Mouse (Mus musculus) forebrain, embryonic 11.5 days (tissue): ENCODE measurements at regions not wholly inside any gene's neighbourhood (a gene's known extent, or its start where the extent isn't known, plus 50 kb on each side); places are given as distances from the start of the nearest gene placed in this dataset.

Source experiments
- ATAC-seq: fragments of 200-750 bp; cut with Nextera tagmentation; replicated peaks from 2 replicates; pipeline ENCODE4 v1.8.0; 2017; ENCODE audit warnings: moderate TSS enrichment; ENCODE audit not compliant: low FRiP score
- DNase-seq: peaks from one replicate; pipeline ENCODE4 v3.0.0-alpha.2; 2017; ENCODE audit warnings: low spot score
- H3K27ac ChIP-seq: fragments of 300-500 bp; sonication (generic); 2 replicates; pipeline ENCODE4 v1.5.1; 2014; ENCODE audit warnings: low read depth, low read length
- H3K27me3 ChIP-seq: fragments of 300-500 bp; sonication (generic); 2 replicates; pipeline ENCODE4 v1.6.1; 2014; ENCODE audit warnings: mild to moderate bottlenecking, low read length, mixed read lengths; ENCODE audit not compliant: control insufficient read depth, insufficient read depth
- H3K36me3 ChIP-seq: fragments of 300-500 bp; sonication (generic); 2 replicates; pipeline ENCODE4 v1.6.1; 2014; ENCODE audit warnings: mild to moderate bottlenecking, low read length, moderate library complexity, mixed read lengths; ENCODE audit not compliant: control insufficient read depth, insufficient read depth
- H3K4me1 ChIP-seq: fragments of 300-500 bp; sonication (generic); replicated peaks from 2 replicates; pipeline ENCODE4 v1.6.1; 2014; ENCODE audit warnings: low read length, mixed read lengths; ENCODE audit not compliant: control insufficient read depth, insufficient read depth
- H3K4me2 ChIP-seq: fragments of 300-500 bp; sonication (generic); 2 replicates; pipeline ENCODE4 v1.6.1; 2014; ENCODE audit warnings: low read depth, mild to moderate bottlenecking, low read length, moderate library complexity, mixed read lengths; ENCODE audit not compliant: severe bottlenecking
- H3K4me3 ChIP-seq: fragments of 300-500 bp; sonication (generic); 2 replicates; pipeline ENCODE4 v1.5.1; 2014; ENCODE audit warnings: low read depth, low read length
- H3K9ac ChIP-seq: fragments of 300-500 bp; sonication (generic); 2 replicates; pipeline ENCODE4 v1.6.1; 2014; ENCODE audit warnings: low read length
- H3K9me3 ChIP-seq: fragments of 300-500 bp; sonication (generic); 2 replicates; pipeline ENCODE4 v1.6.1; 2016; ENCODE audit warnings: low read length, mixed read lengths; ENCODE audit not compliant: control insufficient read depth
- WGBS: fragments of 180-500 bp; shearing (Covaris S2); extraction: QIAGEN DNeasy Blood & Tissue Kit; methylation state at CpG from one replicate; pipeline ENCODE4 v1.1.7; 2014; 5-methylcytosine and 5-hydroxymethylcytosine counted together

GRCm38 (mm10) chr12:70615123-70615522, 162.2 kb downstream of the Tmx1 start:
- no peak for DNase-seq
- Histone ChIP-seq H3K36me3 (no peaks in the 10 kb centered on the region), H3K4me2 (no peak overlapping the region), H3K27ac (no peak overlapping the region), H3K4me3 (no peak overlapping the region), H3K27me3 (no peaks in the 10 kb centered on the region), H3K9ac (no peak overlapping the region), H3K9me3 (no peaks in the 10 kb centered on the region), H3K4me1 (no peaks in the 10 kb centered on the region)
- no peak for ATAC-seq
- WGBS, result 93% methylated on average over 9 of the region's 9 CpGs

DNA sequence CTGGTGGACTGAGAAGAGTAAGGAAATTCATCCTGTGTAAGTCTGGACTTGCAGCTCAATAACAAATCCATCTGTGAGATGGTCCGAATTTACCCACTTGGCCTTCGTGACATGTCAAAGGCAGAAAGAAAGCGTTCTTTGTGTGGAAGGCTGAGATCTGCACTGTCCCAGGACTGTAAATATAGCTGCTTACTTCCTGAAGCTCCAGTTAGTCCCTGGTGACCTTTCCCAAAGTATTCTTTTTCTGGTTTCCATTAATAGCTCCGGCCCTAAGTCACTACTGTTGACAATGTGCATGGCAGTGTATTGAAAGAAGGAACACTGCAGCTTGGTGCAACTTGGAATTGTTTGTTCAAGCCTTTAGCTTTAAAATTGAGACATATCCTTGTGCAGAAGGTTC, 163.2 kb downstream of the Tmx1 start:
- DNase-seq (no peak), ATAC-seq (no peak)
- Histone ChIP-seq H3K36me3 (no peaks in the 10 kb centered on the region), H3K27ac (no peak overlapping the region), H3K4me1 (no peaks in the 10 kb centered on the region), H3K4me2 (no peak overlapping the region), H3K9me3 (no peaks in the 10 kb centered on the region), H3K27me3 (no peaks in the 10 kb centered on the region), H3K9ac (no peak overlapping the region), H3K4me3 (no peak overlapping the region)
- 79% methylated on average over 4 of the region's 4 CpGs for WGBS

DNA sequence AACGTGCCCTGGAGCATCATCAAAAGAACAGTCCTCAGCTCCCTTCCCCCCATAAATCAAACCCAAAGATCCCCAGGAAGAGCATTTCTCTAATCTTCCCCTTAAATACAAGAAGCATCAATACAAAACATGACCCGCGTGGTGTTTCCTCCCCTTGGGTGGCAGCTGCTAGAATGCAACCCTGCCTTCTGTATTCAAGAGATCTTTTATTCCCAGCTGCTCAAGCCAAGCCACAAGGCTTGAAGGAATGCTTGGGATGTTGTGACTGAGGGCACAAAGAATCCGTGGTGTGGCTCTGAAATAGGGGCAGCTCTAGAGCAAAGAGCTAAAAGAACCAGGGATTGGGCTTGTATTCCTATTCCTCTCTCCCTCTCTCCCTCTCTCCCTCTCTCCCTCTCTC, 163.6 kb downstream of the Tmx1 start:
- 41% methylated on average over 4 of the region's 4 CpGs for WGBS
- Histone ChIP-seq H3K27ac (no peak overlapping the region), H3K4me2 (no peak overlapping the region), H3K4me3 (no peak overlapping the region), H3K4me1 (no peaks in the 10 kb centered on the region), H3K36me3 (no peaks in the 10 kb centered on the region), H3K27me3 (no peaks in the 10 kb centered on the region), H3K9ac (no peak overlapping the region), H3K9me3 (no peaks in the 10 kb centered on the region)
- DNase-seq, result no peak
- no peak for ATAC-seq

GRCm38 (mm10) chr12:70617024-70617423, 164.1 kb downstream of the Tmx1 start:
- Histone ChIP-seq H3K27ac (no peak overlapping the region), H3K4me3 (no peak overlapping the region), H3K9me3 (no peaks in the 10 kb centered on the region), H3K9ac (no peak overlapping the region), H3K4me2 (no peak overlapping the region), H3K4me1 (no peaks in the 10 kb centered on the region), H3K36me3 (no peaks in the 10 kb centered on the region), H3K27me3 (no peaks in the 10 kb centered on the region)
- 88% methylated on average over 1 of the region's 1 CpGs for WGBS
- no peak for ATAC-seq
- DNase-seq, result no peak

GRCm38 (mm10) chr12:70617979-70618378, 165.1 kb downstream of the Tmx1 start:
- H3K9me3 ChIP-seq, result no peaks in the 10 kb centered on the region
- no peak overlapping the region for H3K4me2 ChIP-seq
- H3K4me3 ChIP-seq, result no peak overlapping the region
- no peaks in the 10 kb centered on the region for H3K36me3 ChIP-seq
- ATAC-seq, result no peak
- H3K27ac ChIP-seq, result no peak overlapping the region
- DNase-seq, result no peak
- H3K9ac ChIP-seq, result no peak overlapping the region
- 84% methylated on average over 3 of the region's 3 CpGs for WGBS
- no peaks in the 10 kb centered on the region for H3K4me1 ChIP-seq
- H3K27me3 ChIP-seq, result no peaks in the 10 kb centered on the region

DNA sequence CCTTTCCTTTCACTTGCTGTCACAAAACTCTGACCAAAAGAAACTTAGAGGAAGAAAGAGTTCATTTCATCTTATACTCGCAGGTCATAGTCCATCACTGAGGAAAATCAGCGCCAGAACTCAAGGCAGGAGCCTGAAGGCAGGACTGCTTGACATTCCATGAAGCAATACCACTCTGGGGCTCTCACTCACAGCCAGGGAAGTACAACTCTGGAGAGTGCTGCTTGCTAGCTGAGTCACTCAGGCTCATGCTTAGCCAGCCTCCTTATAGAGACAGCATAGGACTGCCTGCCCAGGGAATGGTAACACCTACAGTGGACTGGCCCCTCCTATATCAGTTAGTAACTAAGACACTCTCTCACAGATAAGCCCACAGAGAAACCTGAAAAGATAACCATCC, 166.5 kb downstream of the Tmx1 start:
- Histone ChIP-seq H3K9me3 (no peaks in the 10 kb centered on the region), H3K4me1 (no peaks in the 10 kb centered on the region), H3K9ac (no peak overlapping the region), H3K4me2 (no peak overlapping the region), H3K36me3 (no peaks in the 10 kb centered on the region), H3K27me3 (no peaks in the 10 kb centered on the region), H3K27ac (no peak overlapping the region), H3K4me3 (no peak overlapping the region)
- DNase-seq (no peak), ATAC-seq (no peak)
- 89% methylated on average over 2 of the region's 2 CpGs for WGBS

GRCm38 (mm10) chr12:70622019-70622418, 169.1 kb downstream of the Tmx1 start:
- H3K4me1 ChIP-seq, result no peaks in the 10 kb centered on the region
- no peak overlapping the region for H3K4me2 ChIP-seq
- H3K27ac ChIP-seq, result no peak overlapping the region
- ATAC-seq, result no peak
- no peaks in the 10 kb centered on the region for H3K9me3 ChIP-seq
- whole genome bisulfite sequencing, result 77% methylated on average over 4 of the region's 4 CpGs
- no peak for DNase-seq
- no peaks in the 10 kb centered on the region for H3K27me3 ChIP-seq
- no peaks in the 10 kb centered on the region for H3K36me3 ChIP-seq
- no peak overlapping the region for H3K9ac ChIP-seq
- H3K4me3 ChIP-seq, result no peak overlapping the region

DNA sequence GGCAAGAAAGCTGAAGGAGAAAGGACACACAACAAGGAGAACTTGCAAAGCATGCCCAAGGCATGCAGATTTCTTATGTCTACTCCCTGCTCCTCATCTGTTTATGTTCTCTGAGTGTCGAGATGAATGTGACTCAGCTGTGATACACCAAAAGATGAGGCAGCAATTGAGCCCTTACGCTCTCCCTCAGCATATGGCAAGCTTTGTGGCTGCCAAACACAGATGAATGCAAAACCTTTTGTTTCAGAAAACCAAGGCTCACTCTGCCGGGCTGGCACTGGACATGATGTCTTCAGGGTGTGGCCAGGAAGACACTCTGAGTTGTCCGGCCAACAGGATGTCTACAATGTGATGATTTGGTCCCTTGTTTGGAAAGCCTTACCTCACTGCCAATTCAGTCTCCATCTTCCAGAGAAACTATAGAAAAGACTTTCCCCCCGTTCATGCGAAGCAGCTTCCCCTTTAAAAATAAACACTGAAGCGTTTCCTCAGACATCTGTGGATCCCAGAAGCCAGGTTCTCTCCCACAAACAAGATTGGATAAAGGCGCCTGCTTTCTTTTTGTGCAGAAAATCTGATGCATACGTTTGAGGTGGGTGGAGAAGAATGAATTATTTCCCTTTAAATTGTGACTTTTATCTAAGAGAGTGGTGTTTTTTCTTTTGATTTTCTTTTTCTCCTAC, 171.5 kb downstream of the Tmx1 start:
- Histone ChIP-seq H3K9ac (no peak overlapping the region), H3K4me3 (no peak overlapping the region), H3K36me3 (no peaks in the 10 kb centered on the region), H3K27ac (no peak overlapping the region), H3K4me2 (no peak overlapping the region), H3K4me1 (no peaks in the 10 kb centered on the region), H3K9me3 (no peaks in the 10 kb centered on the region), H3K27me3 (no peaks in the 10 kb centered on the region)
- DNase-seq (no peak), ATAC-seq (no peak)
- WGBS, result 80% methylated on average over 9 of the region's 9 CpGs

- Histone ChIP-seq H3K4me1 (no peaks in the 10 kb centered on the region), H3K4me3 (no peak overlapping the region), H3K9ac (no peak overlapping the region), H3K9me3 (no peaks in the 10 kb centered on the region), H3K27ac (no peak overlapping the region), H3K27me3 (no peaks in the 10 kb centered on the region), H3K4me2 (no peak overlapping the region), H3K36me3 (no peaks in the 10 kb centered on the region)
- DNase-seq, result no peak
- ATAC-seq, result no peak
- WGBS, result 81% methylated on average over 7 of the region's 7 CpGs
Observed at GRCm38 (mm10) chr12:70627638-70628037, 174.7 kb downstream of the Tmx1 start.
